Mouse (Mus musculus) stomach, postnatal 0 days (tissue): ENCODE measurements around the gene Tnr. TPM values are rescaled to one million over a fixed set of nuclear protein-coding genes. Genes with fewer than 3 reads are reported as not detected.

Source experiments
- ATAC-seq: fragments of 200-750 bp; cut with Nextera tagmentation; 2 replicates; pipeline ENCODE4 v1.8.0; 2017; ENCODE audit not compliant: low FRiP score, low TSS enrichment
- DNase-seq: peaks from one replicate; pipeline ENCODE4 v3.0.0-alpha.2; 2016; ENCODE audit warnings: low spot score
- H3K27ac ChIP-seq: fragments of 300-500 bp; sonication (generic); replicated peaks from 2 replicates; pipeline ENCODE4 v1.5.1; 2014; ENCODE audit warnings: mild to moderate bottlenecking, control low read depth
- H3K27me3 ChIP-seq: fragments of 300-500 bp; sonication (generic); 2 replicates; pipeline ENCODE4 v1.6.1; 2014; ENCODE audit warnings: low read length; ENCODE audit not compliant: control insufficient read depth, insufficient read depth
- H3K36me3 ChIP-seq: fragments of 300-500 bp; sonication (generic); 2 replicates; pipeline ENCODE4 v1.6.1; 2014; ENCODE audit warnings: low read length, mixed read lengths; ENCODE audit not compliant: control insufficient read depth, insufficient read depth
- H3K4me1 ChIP-seq: fragments of 300-500 bp; sonication (generic); replicated peaks from 2 replicates; pipeline ENCODE4 v1.6.1; 2014; ENCODE audit warnings: antibody characterized with exemption; ENCODE audit not compliant: control insufficient read depth, insufficient read depth
- H3K4me2 ChIP-seq: fragments of 300-500 bp; sonication (generic); replicated peaks from 2 replicates; pipeline ENCODE4 v1.6.1; 2014; ENCODE audit warnings: low read depth, mild to moderate bottlenecking, control low read depth, moderate library complexity
- H3K4me3 ChIP-seq: fragments of 300-500 bp; sonication (generic); 2 replicates; pipeline ENCODE4 v1.5.1; 2014; ENCODE audit warnings: low read depth, low read length, control low read depth
- H3K9ac ChIP-seq: fragments of 300-500 bp; sonication (generic); 2 replicates; pipeline ENCODE4 v1.6.1; 2014; ENCODE audit warnings: mild to moderate bottlenecking, low read length, control low read depth, mixed read lengths
- H3K9me3 ChIP-seq: fragments of 300-500 bp; sonication (generic); 2 replicates; pipeline ENCODE4 v1.6.1; 2016; ENCODE audit warnings: low read length; ENCODE audit not compliant: control insufficient read depth
- CTCF ChIP-seq: IDR thresholded peaks from 2 replicates; pipeline ENCODE4 v1.5.1; 2016; ENCODE audit warnings: antibody characterized with exemption, low read depth, mild to moderate bottlenecking, moderate library complexity
- EP300 ChIP-seq: optimal IDR thresholded peaks from 2 replicates; pipeline ENCODE3; 2016; ENCODE audit warnings: antibody characterized with exemption
- WGBS: fragments of 180-500 bp; shearing (Covaris S2); extraction: QIAGEN DNeasy Blood & Tissue Kit; methylation state at CpG from one replicate; pipeline ENCODE4 v1.1.7; 2014; 5-methylcytosine and 5-hydroxymethylcytosine counted together
- polyA plus RNA-seq: library from polyadenylated mRNA; unstranded; fragments of >200 nt; fragmentation: Nextera tagmentation; extraction: Ambion mirVana; gene quantifications from 2 replicates; pipeline ENCODE4 v1.2.1, GENCODE M21; 2015

Tnr gene
- polyA plus RNA-seq, 1 experiment from 2014 or later, result 0.10 TPM

GRCm38 (mm10) chr1:159613561-159613960 is 90.0 kb downstream of the Tnr start:
- DNase-seq (no peak), ATAC-seq (no peak)
- Histone ChIP-seq H3K27me3 (no peaks in the 10 kb centered on the region), H3K4me1 (no peaks in the 10 kb centered on the region), H3K4me3 (no peak overlapping the region), H3K36me3 (no peaks in the 10 kb centered on the region), H3K27ac (no peak overlapping the region), H3K9ac (no peak overlapping the region), H3K4me2 (no peak overlapping the region), H3K9me3 (no peaks in the 10 kb centered on the region)
- 85% methylated on average over 4 of the region's 4 CpGs for WGBS
- TF ChIP-seq CTCF, result no peak
- TF ChIP-seq EP300, result no peak

GRCm38 (mm10) chr1:159614062-159614601 is 90.6 kb downstream of the Tnr start:
- H3K9ac ChIP-seq, result no peak overlapping the region
- H3K27ac ChIP-seq, result no peak overlapping the region
- no peak overlapping the region for H3K4me2 ChIP-seq
- ATAC-seq, result no peak
- no peaks in the 10 kb centered on the region for H3K27me3 ChIP-seq
- H3K36me3 ChIP-seq, result no peaks in the 10 kb centered on the region
- no peaks in the 10 kb centered on the region for H3K9me3 ChIP-seq
- no peak overlapping the region for H3K4me3 ChIP-seq
- 69% methylated on average over 6 of the region's 6 CpGs for WGBS
- no peak for TF ChIP-seq EP300
- DNase-seq, result no peak
- H3K4me1 ChIP-seq, result no peaks in the 10 kb centered on the region

GRCm38 (mm10) chr1:159614644-159615431 is 91.3 kb downstream of the Tnr start:
- Histone ChIP-seq H3K36me3 (no peaks in the 10 kb centered on the region), H3K4me2 (no peak overlapping the region), H3K4me3 (no peak overlapping the region), H3K4me1 (no peaks in the 10 kb centered on the region), H3K27me3 (no peaks in the 10 kb centered on the region), H3K27ac (no peak overlapping the region), H3K9ac (no peak overlapping the region), H3K9me3 (no peaks in the 10 kb centered on the region)
- DNase-seq (no peak), ATAC-seq (no peak)
- WGBS, result 61% methylated on average over 16 of the region's 16 CpGs
- no peak for TF ChIP-seq EP300
- TF ChIP-seq CTCF, result no peak

GRCm38 (mm10) chr1:159615686-159616085 is 92.1 kb downstream of the Tnr start:
- no peak for DNase-seq
- WGBS, result 50% methylated on average over 4 of the region's 4 CpGs

GRCm38 (mm10) chr1:159619205-159619604 is 95.6 kb downstream of the Tnr start:
- Histone ChIP-seq H3K9ac (no peak overlapping the region), H3K27ac (no peak overlapping the region), H3K4me3 (no peak overlapping the region), H3K36me3 (no peaks in the 10 kb centered on the region), H3K27me3 (no peaks in the 10 kb centered on the region), H3K4me1 (no peaks in the 10 kb centered on the region), H3K9me3 (no peaks in the 10 kb centered on the region), H3K4me2 (no peak overlapping the region)
- 75% methylated on average over 2 of the region's 2 CpGs for WGBS
- no peak for DNase-seq
- ATAC-seq, result no peak
- TF ChIP-seq CTCF (no peak), EP300 (no peak)

More at GRCm38 (mm10) chr1:159615686-159616085, 92.1 kb downstream of the Tnr start:
- H3K27ac ChIP-seq, result no peak overlapping the region
- H3K4me1 ChIP-seq, result no peaks in the 10 kb centered on the region
- H3K4me2 ChIP-seq, result no peak overlapping the region
- no peak overlapping the region for H3K9ac ChIP-seq
- H3K27me3 ChIP-seq, result no peaks in the 10 kb centered on the region
- H3K36me3 ChIP-seq, result no peaks in the 10 kb centered on the region
- H3K4me3 ChIP-seq, result no peak overlapping the region
- no peak for ATAC-seq
- no peak for TF ChIP-seq CTCF
- no peak for TF ChIP-seq EP300
- H3K9me3 ChIP-seq, result no peaks in the 10 kb centered on the region

GRCm38 (mm10) chr1:159621321-159621720 is 97.8 kb downstream of the Tnr start:
- H3K36me3 ChIP-seq, result no peaks in the 10 kb centered on the region
- TF ChIP-seq EP300 (no peak), CTCF (no peak)
- ATAC-seq (no peak), DNase-seq (no peak)
- H3K27me3 ChIP-seq, result no peaks in the 10 kb centered on the region
- no peak overlapping the region for H3K4me2 ChIP-seq
- H3K4me1 ChIP-seq, result no peaks in the 10 kb centered on the region
- H3K9me3 ChIP-seq, result no peaks in the 10 kb centered on the region
- WGBS, result 50% methylated on average over 1 of the region's 1 CpGs
- H3K4me3 ChIP-seq, result no peak overlapping the region
- H3K27ac ChIP-seq, result no peak overlapping the region
- H3K9ac ChIP-seq, result no peak overlapping the region
